Mouse (Mus musculus) kidney, adult 11 months (tissue): ENCODE data around the gene Mapkapk2.
A peak's percentile ranks its signal among the peaks of the same experiment; 100 is the strongest.
"Not testable (repeated sequence)": the region's sequence is repeated elsewhere in the genome, so short reads cannot be mapped to it uniquely, and the experiment has no call there.

Experiments used
- DNase-seq: peaks from one replicate; pipeline ENCODE4 v3.0.0; 2022

The Mapkapk2 gene

GRCm38 (mm10) chr1:131048946-131049345, 48.7 kb downstream of the Mapkapk2 start:
- DNase-seq = no peak

DNA sequence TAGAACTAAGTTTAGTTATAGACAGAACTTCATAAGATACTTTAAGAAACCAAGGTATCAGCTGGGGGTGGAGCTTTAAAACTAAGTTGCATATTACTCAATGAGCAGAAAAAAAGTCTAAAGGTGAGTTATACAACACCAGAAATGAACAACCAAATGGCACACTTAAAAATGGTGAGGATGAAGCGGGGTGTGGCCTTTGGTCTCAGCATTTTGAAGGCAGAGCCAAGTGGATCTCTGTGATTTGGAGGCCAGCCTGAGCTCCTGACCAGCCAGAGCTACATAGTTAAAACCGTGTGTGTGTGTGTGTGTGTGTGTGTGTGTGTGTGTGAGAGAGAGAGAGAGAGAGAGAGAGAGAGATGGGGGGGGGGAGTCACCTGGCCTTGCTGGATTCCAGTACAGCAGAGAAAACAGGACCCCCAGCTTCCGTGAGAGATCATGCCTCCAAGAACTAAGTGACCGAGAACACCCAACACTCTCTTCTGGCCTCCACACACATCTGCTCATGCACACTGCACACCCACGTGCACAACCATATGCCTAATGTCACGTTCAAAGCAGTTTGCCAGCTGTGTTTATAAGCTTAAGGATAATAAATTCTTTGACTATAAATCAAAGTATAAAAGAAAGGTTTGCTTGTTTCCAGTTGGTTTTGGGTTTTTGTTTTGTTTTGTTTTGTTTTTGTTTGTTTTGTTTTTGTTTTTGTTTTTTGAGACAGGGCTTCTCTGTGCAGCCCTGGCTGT, 49.3 kb downstream of the Mapkapk2 start:
- peak; percentile 47 for DNase-seq

GRCm38 (mm10) chr1:131046607-131047006, 51.0 kb downstream of the Mapkapk2 start:
- no peak for DNase-seq

- no peak for DNase-seq
These were observed 51.8 kb downstream of the Mapkapk2 start for GRCm38 (mm10) chr1:131045723-131046355.

DNA sequence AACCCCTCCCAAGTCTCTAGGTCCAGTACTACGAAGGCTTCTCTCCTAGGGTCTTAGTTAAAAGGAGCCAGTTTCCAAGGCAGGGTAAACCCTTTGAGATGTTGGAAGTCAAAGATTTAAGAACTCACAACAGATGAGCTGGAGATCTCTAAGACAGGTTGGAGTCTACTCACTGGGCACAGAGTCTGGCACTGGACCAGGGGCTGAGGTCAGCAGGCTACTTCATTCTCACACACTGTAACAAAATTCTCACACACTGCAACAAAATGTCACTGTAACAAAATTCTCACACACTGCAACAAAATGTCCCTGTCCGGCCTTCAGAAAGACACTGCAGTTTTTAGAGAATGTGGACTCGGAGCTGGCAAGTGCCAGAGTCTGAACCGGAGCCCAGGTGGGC, 54.0 kb downstream of the Mapkapk2 start:
- no peak for DNase-seq

GRCm38 (mm10) chr1:131042721-131043120, 54.9 kb downstream of the Mapkapk2 start:
- DNase-seq = no peak

DNA sequence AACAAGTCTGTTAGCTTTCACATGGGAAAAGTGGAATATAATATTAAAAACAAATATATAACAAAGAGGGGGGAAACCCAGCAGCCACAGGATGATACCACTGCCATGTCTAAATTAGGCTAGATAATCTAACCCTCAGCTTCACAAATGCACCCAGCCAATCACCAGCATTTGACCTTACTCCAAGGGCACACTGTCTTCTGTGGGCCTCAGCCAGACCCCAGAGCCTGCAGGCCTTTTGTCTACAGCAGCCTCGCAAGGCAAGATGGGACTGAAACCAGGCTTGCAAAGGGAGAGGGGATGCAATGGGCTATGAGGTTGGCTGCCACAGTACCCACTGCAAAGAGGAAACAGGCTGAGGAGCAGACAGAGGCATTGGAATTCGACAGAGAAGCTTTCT, 55.4 kb downstream of the Mapkapk2 start:
- DNase-seq = no peak

GRCm38 (mm10) chr1:131039479-131039878, 58.1 kb downstream of the Mapkapk2 start:
- DNase-seq = no peak

DNA sequence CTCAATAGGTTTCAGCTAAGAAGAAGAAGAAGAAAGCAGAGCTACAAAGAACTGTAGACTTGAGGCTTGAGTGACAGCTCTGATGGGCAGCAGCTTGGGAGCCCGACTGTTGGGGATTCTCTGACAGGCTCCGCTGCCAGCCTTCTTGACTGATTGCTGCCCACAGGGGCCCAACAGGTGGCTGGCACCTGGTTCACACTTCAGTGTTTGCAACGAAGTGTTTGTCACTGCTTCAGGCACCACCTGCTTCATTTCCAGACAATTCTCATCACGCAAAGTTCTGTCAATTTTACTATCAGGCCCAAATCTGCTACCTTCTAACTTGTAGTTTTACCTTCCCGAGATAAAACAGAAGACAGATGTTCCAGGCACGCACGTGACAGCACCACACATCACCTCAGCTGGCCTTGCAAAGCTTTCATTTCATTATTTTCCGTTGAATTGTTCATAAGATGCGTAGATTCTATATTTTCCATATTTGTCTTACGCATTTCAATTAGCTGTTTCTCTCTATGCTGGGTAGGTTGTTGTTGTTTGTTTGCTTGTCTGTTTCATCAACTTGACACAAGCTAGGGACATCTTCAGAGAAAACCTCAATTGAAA, 59.1 kb downstream of the Mapkapk2 start:
- no peak for DNase-seq

GRCm38 (mm10) chr1:131038001-131038400, 59.6 kb downstream of the Mapkapk2 start:
- no peak for DNase-seq

DNA sequence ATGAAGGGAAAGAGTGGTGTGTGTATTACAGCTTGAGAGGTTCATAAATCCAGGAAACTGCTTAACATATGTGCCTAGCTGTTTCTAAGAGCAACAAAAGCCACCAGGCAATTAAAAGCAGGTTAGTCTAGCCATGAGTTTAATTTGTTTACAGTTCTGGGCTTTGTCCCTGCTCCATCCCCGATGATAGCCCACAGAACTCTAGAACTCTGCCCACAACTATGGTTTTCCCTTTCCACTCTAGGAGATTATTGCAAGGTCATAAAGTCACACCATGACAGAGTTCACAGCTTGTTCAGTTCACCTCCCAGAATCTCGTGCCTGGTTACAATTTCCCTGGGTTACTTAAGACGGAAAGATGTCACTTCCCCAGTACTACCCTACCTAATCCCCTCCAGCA, 66.4 kb downstream of the Mapkapk2 start:
- DNase-seq = no peak

DNA sequence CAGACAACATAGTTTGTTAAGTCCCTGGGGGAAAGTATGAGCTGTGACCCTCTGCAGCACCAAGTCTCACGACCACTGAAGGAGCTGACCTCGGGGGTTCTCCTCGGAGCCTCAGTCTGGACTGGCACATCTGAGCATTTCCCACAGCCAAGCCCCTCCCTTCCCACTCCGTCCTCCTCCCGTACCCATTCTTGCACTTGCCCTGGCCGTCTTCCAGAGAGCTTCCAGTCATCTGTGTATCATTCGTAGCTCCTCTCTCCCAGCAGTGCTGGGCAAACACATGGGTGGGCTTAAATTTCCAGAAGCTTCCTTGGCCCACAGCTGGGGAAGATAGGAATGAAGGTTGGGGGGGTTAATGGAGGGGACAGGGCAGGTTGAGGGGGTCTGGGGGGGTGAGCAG, 67.4 kb downstream of the Mapkapk2 start:
- DNase-seq = no peak

- no peak for DNase-seq
These were observed 68.4 kb downstream of the Mapkapk2 start for GRCm38 (mm10) chr1:131029215-131029614.

GRCm38 (mm10) chr1:131025843-131026190, 71.8 kb downstream of the Mapkapk2 start:
- DNase-seq = no peak

DNA sequence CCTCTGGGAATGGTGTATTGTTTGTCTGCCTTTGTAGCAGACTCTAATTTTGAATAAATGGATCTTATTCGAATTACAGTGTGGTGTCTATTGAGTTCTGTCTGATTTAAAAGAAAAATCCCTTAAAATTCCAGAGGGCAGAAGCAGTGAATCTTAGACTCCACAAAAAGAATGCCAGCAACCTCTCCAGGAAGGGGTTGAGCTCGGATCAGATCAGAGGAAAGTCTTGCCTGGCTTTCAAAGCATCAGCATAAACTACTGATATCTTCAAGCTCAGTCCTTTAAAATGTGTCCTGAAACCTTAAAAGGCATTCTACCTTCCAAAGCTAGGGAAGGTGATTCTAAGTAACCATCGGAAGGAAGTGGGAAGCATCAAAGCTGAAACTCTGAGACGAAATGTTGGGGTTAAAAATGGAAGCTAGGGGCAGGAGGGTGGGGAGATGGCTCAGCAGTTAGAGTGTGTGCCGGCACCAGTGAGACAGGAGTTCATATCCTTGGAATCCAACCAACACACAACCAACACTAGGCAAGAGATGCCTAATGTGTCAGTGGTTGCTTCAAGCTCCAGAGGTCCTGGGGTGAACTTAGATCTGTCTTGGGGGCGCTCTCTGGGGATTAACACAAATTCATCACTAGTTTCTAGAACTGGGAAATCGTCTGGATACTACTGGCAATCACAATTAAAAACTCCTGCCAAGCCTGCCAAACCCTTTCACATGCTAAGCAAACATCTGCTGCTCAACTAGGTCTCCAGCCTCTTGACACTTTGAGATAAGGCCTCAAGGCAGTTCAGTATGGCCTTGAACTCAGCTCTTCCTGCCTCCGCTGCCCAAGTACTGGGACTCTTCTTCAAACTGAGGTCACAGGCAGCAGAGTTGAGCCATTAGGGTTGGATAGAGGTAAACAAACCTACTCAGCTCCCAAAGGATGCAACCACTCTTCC, 72.5 kb downstream of the Mapkapk2 start:
- DNase-seq = no peak

- not testable (repeated sequence) for DNase-seq
These were observed 74.3 kb downstream of the Mapkapk2 start for GRCm38 (mm10) chr1:131023250-131023858.

DNA sequence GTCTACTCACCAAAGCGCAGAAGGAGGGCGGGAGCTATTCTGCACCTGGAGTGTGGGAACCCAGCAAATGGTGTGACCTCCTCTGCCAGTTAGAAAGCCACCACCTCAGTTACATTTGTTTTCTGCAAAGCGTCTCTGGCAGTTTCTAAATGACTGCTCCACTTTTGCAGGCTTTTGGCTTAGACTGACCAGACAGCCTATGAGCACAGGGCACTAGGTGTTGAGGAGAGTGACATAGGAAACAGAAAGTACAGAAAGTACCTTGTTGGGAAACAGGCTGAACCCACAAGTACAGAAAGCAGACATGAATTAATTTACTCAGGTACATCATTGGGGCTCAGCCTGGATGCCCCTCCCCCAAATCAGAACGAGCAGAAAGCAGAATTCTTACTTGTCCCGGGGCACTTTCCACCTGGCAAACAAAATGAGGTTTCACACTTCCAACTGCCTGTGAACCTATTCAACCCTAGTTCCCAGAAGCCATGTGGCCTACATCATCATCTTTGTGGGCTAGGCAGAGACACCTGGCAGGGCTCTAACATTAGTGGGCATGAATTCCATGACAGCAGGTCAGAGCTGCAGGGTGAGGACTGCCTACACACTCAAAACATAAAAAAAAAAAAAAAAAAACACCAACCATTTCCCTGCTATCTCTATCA, 74.9 kb downstream of the Mapkapk2 start:
- DNase-seq = peak; percentile 18

- DNase-seq = no peak
These were observed 75.6 kb downstream of the Mapkapk2 start for GRCm38 (mm10) chr1:131021900-131022590.

- DNase-seq = no peak
These were observed 76.2 kb downstream of the Mapkapk2 start for GRCm38 (mm10) chr1:131021438-131021837.

DNA sequence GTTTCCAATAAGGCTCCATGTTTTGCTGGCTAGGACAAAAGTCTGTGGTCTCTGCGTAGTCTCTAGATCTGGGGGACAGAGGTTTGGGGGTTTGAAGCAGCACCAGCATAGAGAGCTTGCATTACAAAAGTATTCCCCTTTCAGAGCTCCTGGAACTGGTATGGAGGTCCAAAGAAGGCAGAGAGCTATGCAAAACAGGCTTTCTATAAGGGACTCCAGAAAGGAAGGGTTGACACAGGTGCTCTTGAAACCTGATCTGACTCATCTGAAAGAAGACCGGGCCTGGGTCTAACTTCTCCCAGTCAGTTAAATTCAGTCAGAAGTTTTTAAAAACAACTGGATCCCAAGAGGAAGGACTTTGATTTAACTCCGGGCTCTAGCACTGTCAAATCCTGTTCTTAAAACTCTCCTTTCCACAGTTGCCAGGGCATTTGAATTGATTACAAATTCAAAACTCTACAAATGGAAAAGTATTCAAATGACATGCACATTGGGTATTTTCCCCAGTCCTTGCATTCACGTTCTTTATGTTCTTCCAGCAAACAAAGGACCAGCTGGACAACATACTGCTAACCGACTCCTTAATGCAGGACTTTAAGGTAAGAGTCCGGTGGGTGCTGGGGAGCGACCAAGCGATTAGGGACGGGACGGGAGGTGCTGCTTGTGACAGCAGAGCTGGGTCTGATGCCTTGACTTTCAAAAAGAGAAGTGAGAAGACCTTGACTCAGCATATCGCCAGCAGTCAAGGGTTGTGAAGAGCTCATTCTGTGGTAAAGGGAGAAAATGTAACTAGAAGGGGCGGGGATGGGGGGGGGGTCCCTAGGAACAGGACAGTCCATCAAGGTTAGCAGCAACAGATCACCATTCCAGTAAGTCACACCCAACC, 77.0 kb downstream of the Mapkapk2 start:
- no peak for DNase-seq
